Mouse (Mus musculus): ENCODE results near the gene Hcrtr2. TPM values are rescaled to one million over a fixed set of nuclear protein-coding genes. Genes with fewer than 3 reads are reported as not detected.

Gene Hcrtr2
- polyA plus RNA-seq, 1 experiment from 2014 or later: 4.1 TPM

- Histone ChIP-seq H3K4me1 (replicated peaks) (no peaks in the 10 kb centered on the region), H3K4me3 (replicated peaks) (no peak overlapping the region), H3K4me2 (replicated peaks) (no peak overlapping the region), H3K27ac (no peak overlapping the region), H3K9ac (replicated peaks) (no peak overlapping the region), H3K9me3 (no peaks in the 10 kb centered on the region), H3K36me3 (no peaks in the 10 kb centered on the region), H3K27me3 (no peaks in the 10 kb centered on the region)
- no peak for ATAC-seq
Measured at GRCm38 (mm10) chr9:76313921-76314320, 9.7 kb downstream of the Hcrtr2 start.

GRCm38 (mm10) chr9:76312221-76312620 is 11.4 kb downstream of the Hcrtr2 start:
- 59% methylated on average over 1 of the region's 1 CpGs for WGBS
- no peaks in the 10 kb centered on the region for H3K27me3 ChIP-seq
- H3K4me3 ChIP-seq (replicated peaks): no peak overlapping the region

DNA sequence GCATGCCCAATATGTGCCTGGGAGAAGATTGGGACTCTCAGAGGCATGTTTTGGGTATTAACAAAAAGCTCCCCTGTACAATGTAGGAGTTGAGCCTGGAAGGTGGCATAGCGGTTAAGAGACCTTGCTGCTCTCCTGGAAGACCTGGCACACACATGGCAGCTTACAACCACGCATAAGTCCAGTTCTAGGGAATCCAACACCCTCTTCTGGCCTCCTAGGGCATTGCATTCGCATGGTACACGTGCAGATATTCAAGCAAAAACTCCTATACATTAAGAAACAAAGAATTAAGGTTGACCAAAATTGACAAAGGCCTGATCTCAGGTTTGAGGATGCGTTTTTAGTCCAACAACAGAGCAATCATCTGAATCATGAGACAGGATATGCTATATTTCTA is 32.3 kb downstream of the Hcrtr2 start:
- H3K27ac ChIP-seq: no peak overlapping the region
- no peaks in the 10 kb centered on the region for H3K9me3 ChIP-seq
- H3K36me3 ChIP-seq: no peaks in the 10 kb centered on the region
- H3K27me3 ChIP-seq: no peaks in the 10 kb centered on the region
- ATAC-seq: no peak
- 75% methylated on average over 5 of the region's 5 CpGs for WGBS
- H3K4me2 ChIP-seq (replicated peaks): no peak overlapping the region
- H3K4me1 ChIP-seq (replicated peaks): no peaks in the 10 kb centered on the region
- H3K4me3 ChIP-seq (replicated peaks): no peak overlapping the region
- H3K9ac ChIP-seq (replicated peaks): no peak overlapping the region

More at GRCm38 (mm10) chr9:76312221-76312620, 11.4 kb downstream of the Hcrtr2 start:
- H3K4me1 ChIP-seq (replicated peaks): no peaks in the 10 kb centered on the region
- H3K27ac ChIP-seq: no peak overlapping the region
- H3K9ac ChIP-seq (replicated peaks): no peak overlapping the region
- ATAC-seq: no peak
- no peak overlapping the region for H3K4me2 ChIP-seq (replicated peaks)
- H3K9me3 ChIP-seq: no peaks in the 10 kb centered on the region
- H3K36me3 ChIP-seq: no peaks in the 10 kb centered on the region

- Histone ChIP-seq H3K9ac (replicated peaks) (no peak overlapping the region), H3K27ac (no peak overlapping the region), H3K9me3 (no peaks in the 10 kb centered on the region), H3K4me2 (replicated peaks) (no peak overlapping the region), H3K4me1 (replicated peaks) (no peaks in the 10 kb centered on the region), H3K36me3 (no peaks in the 10 kb centered on the region), H3K27me3 (no peaks in the 10 kb centered on the region), H3K4me3 (replicated peaks) (no peak overlapping the region)
- no peak for ATAC-seq
Measured at GRCm38 (mm10) chr9:76270886-76271285, 52.8 kb downstream of the Hcrtr2 start.

DNA sequence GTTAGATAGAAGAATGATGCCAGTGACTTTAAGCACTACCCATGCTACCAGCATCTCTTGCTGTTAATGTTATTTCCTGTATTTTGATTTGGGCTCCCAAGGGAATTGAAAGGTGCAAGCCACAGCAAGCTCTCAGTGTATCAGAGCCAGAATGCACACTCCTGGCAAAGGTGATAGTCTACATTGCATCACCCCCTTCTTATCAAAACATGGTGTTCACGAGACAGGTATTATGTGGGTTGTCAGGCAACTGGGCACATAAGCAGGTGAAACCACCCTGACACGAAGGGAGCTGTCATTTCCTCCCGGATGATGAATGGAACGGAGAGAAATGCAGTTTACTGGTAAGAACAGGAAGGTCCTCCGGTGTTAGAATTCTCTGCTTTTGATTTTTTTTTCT is 65.9 kb downstream of the Hcrtr2 start:
- Histone ChIP-seq H3K9me3 (no peaks in the 10 kb centered on the region), H3K27ac (no peak overlapping the region), H3K27me3 (no peaks in the 10 kb centered on the region), H3K4me3 (replicated peaks) (no peak overlapping the region), H3K9ac (replicated peaks) (no peak overlapping the region), H3K4me2 (replicated peaks) (no peak overlapping the region), H3K4me1 (replicated peaks) (no peaks in the 10 kb centered on the region), H3K36me3 (no peaks in the 10 kb centered on the region)
- 90% methylated on average over 5 of the region's 5 CpGs for WGBS
- ATAC-seq: no peak

GRCm38 (mm10) chr9:76252544-76252943 is 71.1 kb downstream of the Hcrtr2 start:
- WGBS: 90% methylated on average over 7 of the region's 7 CpGs
- ATAC-seq: no peak
- Histone ChIP-seq H3K27ac (no peak overlapping the region), H3K9ac (replicated peaks) (no peak overlapping the region), H3K4me2 (replicated peaks) (no peak overlapping the region), H3K4me3 (replicated peaks) (no peak overlapping the region), H3K9me3 (no peaks in the 10 kb centered on the region), H3K36me3 (no peaks in the 10 kb centered on the region), H3K4me1 (replicated peaks) (no peaks in the 10 kb centered on the region), H3K27me3 (no peaks in the 10 kb centered on the region)

DNA sequence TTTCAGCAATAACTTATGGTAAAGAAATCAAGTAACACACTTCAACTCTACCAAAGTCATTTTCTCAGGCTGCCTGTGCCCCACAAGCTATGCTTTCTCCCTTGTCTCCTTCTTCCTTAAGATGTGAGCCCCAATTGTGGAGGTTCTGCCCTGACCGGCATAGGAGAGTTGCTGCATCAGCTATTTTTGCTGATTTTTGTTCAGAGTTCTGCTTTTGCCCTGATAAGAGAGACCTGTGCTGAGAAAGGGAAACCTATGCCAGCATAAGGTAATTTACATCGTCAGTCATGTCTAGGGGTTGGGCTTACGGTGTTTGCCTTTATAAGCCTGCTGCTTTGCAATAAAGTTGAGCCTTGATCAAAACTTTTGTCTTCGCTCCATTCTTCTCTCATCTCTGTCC is 71.5 kb downstream of the Hcrtr2 start:
- no peak overlapping the region for H3K4me2 ChIP-seq (replicated peaks)
- H3K9me3 ChIP-seq: no peaks in the 10 kb centered on the region; the same call in 1 of the 2 replicates
- 93% methylated on average over 4 of the region's 4 CpGs for WGBS
- H3K9ac ChIP-seq (replicated peaks): no peak overlapping the region
- no peaks in the 10 kb centered on the region for H3K4me1 ChIP-seq (replicated peaks)
- H3K4me3 ChIP-seq (replicated peaks): no peak overlapping the region
- ATAC-seq: no peak
- no peak overlapping the region for H3K27ac ChIP-seq
- H3K27me3 ChIP-seq: no peaks in the 10 kb centered on the region
- no peaks in the 10 kb centered on the region for H3K36me3 ChIP-seq

DNA sequence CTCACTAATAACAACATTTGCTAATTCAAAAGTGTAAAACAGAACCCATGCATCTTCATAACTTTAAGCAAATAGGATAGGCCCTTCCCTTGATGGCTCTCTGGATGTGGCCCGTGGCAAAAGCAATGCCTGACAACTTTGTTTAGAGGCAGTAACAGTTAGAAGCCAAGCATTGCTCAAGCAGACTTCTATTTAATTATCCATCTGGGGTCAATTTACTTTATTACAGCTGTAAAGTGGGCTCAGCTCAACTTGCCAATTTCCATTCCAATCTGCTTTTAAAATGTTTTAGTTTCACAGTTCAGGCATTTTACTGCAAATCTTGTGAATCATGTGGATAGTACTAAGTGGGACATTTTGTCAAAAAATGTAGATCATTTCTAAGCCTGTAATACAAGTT is 81.3 kb downstream of the Hcrtr2 start:
- no peaks in the 10 kb centered on the region for H3K27me3 ChIP-seq
- H3K9ac ChIP-seq (replicated peaks): no peak overlapping the region
- no peak for ATAC-seq
- H3K4me2 ChIP-seq (replicated peaks): no peak overlapping the region
- H3K4me3 ChIP-seq (replicated peaks): no peak overlapping the region
- H3K36me3 ChIP-seq: no peaks in the 10 kb centered on the region
- H3K9me3 ChIP-seq: no peaks in the 10 kb centered on the region; the same call in 1 of the 2 replicates
- no peak overlapping the region for H3K27ac ChIP-seq
- 79% methylated on average over 1 of the region's 1 CpGs for WGBS
- no peaks in the 10 kb centered on the region for H3K4me1 ChIP-seq (replicated peaks)

DNA sequence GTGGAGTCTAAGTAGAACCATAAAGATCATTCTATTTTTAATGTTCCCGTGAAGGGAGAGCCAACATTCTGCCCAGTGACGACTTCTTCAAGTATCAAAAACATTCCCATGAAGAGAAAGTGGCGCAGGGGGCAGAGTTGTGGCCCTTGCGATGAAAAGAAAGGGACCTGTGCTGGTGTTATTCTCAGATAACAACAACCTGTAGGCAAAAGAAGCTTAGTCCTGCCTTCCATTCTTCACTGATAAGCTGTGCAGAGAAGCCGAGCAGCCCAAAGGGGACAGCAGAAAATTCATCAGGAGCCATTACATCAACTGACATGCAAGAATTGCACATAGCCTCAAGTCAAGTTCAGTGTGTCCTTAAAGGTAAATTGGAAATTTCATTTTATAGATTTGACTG is 85.7 kb downstream of the Hcrtr2 start:
- H3K9ac ChIP-seq (replicated peaks): no peak overlapping the region
- H3K36me3 ChIP-seq: no peaks in the 10 kb centered on the region
- H3K4me2 ChIP-seq (replicated peaks): no peak overlapping the region
- H3K4me3 ChIP-seq (replicated peaks): no peak overlapping the region
- peaks cover 7% of the 10 kb centered on the region for H3K4me1 ChIP-seq (replicated peaks)
- no peak for ATAC-seq
- WGBS: 82% methylated on average over 5 of the region's 5 CpGs
- no peak overlapping the region for H3K27ac ChIP-seq
- no peaks in the 10 kb centered on the region for H3K27me3 ChIP-seq
- no peaks in the 10 kb centered on the region for H3K9me3 ChIP-seq

- no peak for ATAC-seq
- H3K4me1 ChIP-seq (replicated peaks): peaks cover 7% of the 10 kb centered on the region
- no peaks in the 10 kb centered on the region for H3K27me3 ChIP-seq
- H3K4me2 ChIP-seq (replicated peaks): no peak overlapping the region
- WGBS: 67% methylated on average over 12 of the region's 12 CpGs
- H3K36me3 ChIP-seq: no peaks in the 10 kb centered on the region
- no peak overlapping the region for H3K9ac ChIP-seq (replicated peaks)
- H3K4me3 ChIP-seq (replicated peaks): no peak overlapping the region
- no peak overlapping the region for H3K27ac ChIP-seq
- H3K9me3 ChIP-seq: no peaks in the 10 kb centered on the region
Measured at GRCm38 (mm10) chr9:76237243-76237642, 86.4 kb downstream of the Hcrtr2 start.

DNA sequence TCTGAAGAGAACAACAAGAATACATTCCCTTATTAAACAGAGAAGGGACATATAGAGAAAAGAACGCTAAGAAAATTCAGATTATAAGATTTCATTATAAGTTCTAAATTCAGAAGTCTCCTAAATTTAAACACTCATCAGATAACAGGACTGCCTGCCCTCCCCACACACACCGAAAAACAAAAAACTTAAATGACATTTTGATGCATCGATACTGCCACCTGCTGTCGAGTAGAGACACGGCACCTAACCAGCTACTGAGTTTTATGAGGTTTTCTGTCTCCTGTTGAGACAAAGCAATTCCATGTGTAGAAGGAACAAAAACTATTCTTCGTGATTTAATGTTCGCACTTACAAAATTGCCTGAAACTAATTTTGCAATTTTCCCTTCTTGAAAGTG is 87.0 kb downstream of the Hcrtr2 start:
- Histone ChIP-seq H3K27me3 (no peaks in the 10 kb centered on the region), H3K4me3 (replicated peaks) (peak overlapping the region; percentile 30)

DNA sequence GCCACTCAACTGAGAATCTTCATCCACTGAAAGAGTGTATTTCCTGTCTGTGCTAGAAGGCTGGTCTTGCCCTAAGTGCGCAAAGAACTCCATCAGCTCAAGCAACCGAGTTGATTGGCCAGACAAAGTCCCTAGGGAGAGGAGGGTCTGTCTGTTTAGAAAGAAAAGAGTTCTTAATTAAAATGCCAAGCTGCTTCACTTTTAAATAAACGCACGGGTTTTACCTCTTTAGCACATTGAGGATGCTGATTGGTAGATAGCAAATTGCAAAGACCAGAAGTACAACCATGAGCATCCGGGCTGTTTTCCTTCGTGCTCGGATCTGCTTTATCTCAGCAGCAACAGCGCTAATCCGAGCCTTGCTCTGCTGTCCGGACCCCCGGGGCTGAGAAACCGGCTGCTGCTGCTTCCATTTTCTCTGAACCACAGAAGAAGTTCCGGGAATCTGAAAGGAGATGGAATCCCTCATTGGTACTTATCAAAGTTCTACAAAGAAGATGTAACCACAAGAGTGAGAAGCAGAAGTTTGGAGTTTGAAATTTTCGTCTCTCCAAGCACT is 87.6 kb downstream of the Hcrtr2 start:
- Histone ChIP-seq H3K4me2 (replicated peaks) (peak overlapping the region; percentile 58), H3K27me3 (no peaks in the 10 kb centered on the region), H3K27ac (peak overlapping the region; percentile 36; the same call in 1 of the 2 replicates), H3K36me3 (no peaks in the 10 kb centered on the region), H3K4me1 (replicated peaks) (peaks cover 7% of the 10 kb centered on the region), H3K4me3 (replicated peaks) (peak overlapping the region; percentile 30), H3K9me3 (no peaks in the 10 kb centered on the region), H3K9ac (replicated peaks) (peak overlapping the region; percentile 30; the same call in 1 of the 2 replicates)
- peak; percentile 87 for ATAC-seq
- WGBS: 1% methylated on average over 14 of the region's 14 CpGs

More for the DNA sequence above, 87.0 kb downstream of the Hcrtr2 start:
- Histone ChIP-seq H3K9ac (replicated peaks) (no peak overlapping the region), H3K36me3 (no peaks in the 10 kb centered on the region), H3K27ac (no peak overlapping the region), H3K4me1 (replicated peaks) (peaks cover 7% of the 10 kb centered on the region), H3K9me3 (no peaks in the 10 kb centered on the region), H3K4me2 (replicated peaks) (peak overlapping the region; percentile 58)
- 1% methylated on average over 7 of the region's 7 CpGs for WGBS
- ATAC-seq: peak; percentile 59; the same call in 1 of the 2 replicates

- H3K36me3 ChIP-seq: no peaks in the 10 kb centered on the region
- H3K4me1 ChIP-seq (replicated peaks): peaks cover 7% of the 10 kb centered on the region
- H3K27me3 ChIP-seq: no peaks in the 10 kb centered on the region
- no peak overlapping the region for H3K9ac ChIP-seq (replicated peaks)
- no peak overlapping the region for H3K4me2 ChIP-seq (replicated peaks)
- no peaks in the 10 kb centered on the region for H3K9me3 ChIP-seq
- H3K27ac ChIP-seq: no peak overlapping the region
- 59% methylated on average over 7 of the region's 7 CpGs for WGBS
- no peak overlapping the region for H3K4me3 ChIP-seq (replicated peaks)
- ATAC-seq: no peak
Measured at GRCm38 (mm10) chr9:76234899-76235298, 88.8 kb downstream of the Hcrtr2 start.
